Mouse (Mus musculus): ENCODE results near the gene Sumf1. TPM values are rescaled to one million over a fixed set of nuclear protein-coding genes. Genes with fewer than 3 reads are reported as not detected.

Sumf1 gene
- total RNA-seq (2021) = 33.3 and 42.4 TPM in 2 replicates
- long read RNA-seq, transcript Sumf1-201 (9 exons, 2,593 nt) = major isoform, 71 of 83 reads
- long read RNA-seq, partial matches to known transcripts = 3 of 83 reads
- long read RNA-seq, other reads (novel, unspliced or antisense) = 9 of 83 reads

GRCm38 (mm10) chr6:108184847-108185684, at the start of gene Sumf1:
Gene Sumf1 (minus strand): TSS chr6:108185582.
- DNase-seq = peak; percentile 91

GRCm38 (mm10) chr6:108234536-108234935, 49.2 kb upstream of the Sumf1 start:
- DNase-seq = peak; percentile 31

- peak; percentile 88 for DNase-seq
Measured at GRCm38 (mm10) chr6:108233070-108233469, 47.7 kb upstream of the Sumf1 start.

GRCm38 (mm10) chr6:108231892-108232710, 46.7 kb upstream of the Sumf1 start:
- DNase-seq = no peak

- DNase-seq = no peak
Measured at GRCm38 (mm10) chr6:108230608-108231007, 45.2 kb upstream of the Sumf1 start.

- no peak for DNase-seq
Measured at GRCm38 (mm10) chr6:108228601-108229000, 43.2 kb upstream of the Sumf1 start.

- no peak for DNase-seq
Measured at GRCm38 (mm10) chr6:108228048-108228447, 42.7 kb upstream of the Sumf1 start.

GRCm38 (mm10) chr6:108227461-108227860, 42.1 kb upstream of the Sumf1 start:
- no peak for DNase-seq

- no peak for DNase-seq
Measured at GRCm38 (mm10) chr6:108226230-108226629, 40.8 kb upstream of the Sumf1 start.

GRCm38 (mm10) chr6:108225027-108225426, 39.6 kb upstream of the Sumf1 start:
- no peak for DNase-seq

- no peak for DNase-seq
Measured at GRCm38 (mm10) chr6:108224361-108224760, 39.0 kb upstream of the Sumf1 start.

- no peak for DNase-seq
Measured at GRCm38 (mm10) chr6:108222875-108223274, 37.5 kb upstream of the Sumf1 start.

- DNase-seq = no peak
Measured at GRCm38 (mm10) chr6:108222435-108222834, 37.1 kb upstream of the Sumf1 start.

- no peak for DNase-seq
Measured at GRCm38 (mm10) chr6:108217987-108218386, 32.6 kb upstream of the Sumf1 start.

GRCm38 (mm10) chr6:108216832-108217231, 31.4 kb upstream of the Sumf1 start:
- DNase-seq = no peak

- DNase-seq = no peak
Measured at GRCm38 (mm10) chr6:108216091-108216490, 30.7 kb upstream of the Sumf1 start.

- no peak for DNase-seq
Measured at GRCm38 (mm10) chr6:108214294-108214925, 29.0 kb upstream of the Sumf1 start.

- no peak for DNase-seq
Measured at GRCm38 (mm10) chr6:108213481-108214293, 28.3 kb upstream of the Sumf1 start.

- DNase-seq = peak; percentile 97
Measured at GRCm38 (mm10) chr6:108212881-108213295, 27.5 kb upstream of the Sumf1 start, which contains the start of gene Itpr1. Gene Itpr1 (plus strand): TSS chr6:108213096.

- DNase-seq = no peak
Measured at GRCm38 (mm10) chr6:108211896-108212880, 26.8 kb upstream of the Sumf1 start.
